Mouse (Mus musculus): ENCODE measurements at regions not wholly inside any gene's neighbourhood (a gene's known extent, or its start where the extent isn't known, plus 50 kb on each side); places are given as distances from the start of the nearest gene placed in this dataset.

- TF ChIP-seq CTCF (conservative IDR thresholded peaks at IDR 0.05; ENCODE audit: low read length), result no peak
- no peak for TF ChIP-seq NANOG (IDR thresholded peaks at IDR 0.05; ENCODE audit: borderline replicate concordance, low read length)
- no peak for TF ChIP-seq POU5F1 (IDR thresholded peaks at IDR 0.05; ENCODE audit: borderline replicate concordance, low read length)
These were observed 258.5 kb upstream of the Steap4 start for GRCm38 (mm10) chr5:7701776-7702175.

All from E14TG2a.4 (cell line).